Mouse (Mus musculus) WW6 (cell line): ENCODE data around the gene Stra6.

ENCODE experiments used
- DNase-seq: peaks from one replicate; pipeline ENCODE4 v3.0.0-alpha.2; 2013; ENCODE audit warnings: low read depth, low spot score

The Stra6 gene

DNA sequence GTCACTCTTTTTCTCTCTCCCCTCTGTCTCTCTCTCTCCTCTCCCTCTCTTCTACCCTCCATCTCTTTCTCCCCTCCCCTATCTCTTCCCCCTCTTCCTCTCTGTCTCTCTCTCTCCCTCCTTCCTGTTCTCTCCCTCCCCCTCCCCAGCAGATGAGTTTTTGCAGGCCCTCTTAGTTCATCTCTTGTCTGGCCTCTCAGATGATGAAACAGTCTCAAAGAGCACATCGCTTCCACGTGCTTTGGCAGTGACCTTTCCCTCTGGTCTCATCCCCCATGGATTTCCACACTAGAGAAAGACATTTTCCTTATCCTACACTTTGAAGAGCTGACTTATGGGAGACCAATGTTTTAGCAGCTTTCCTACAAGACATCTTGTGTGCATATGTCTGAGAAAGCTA, 109.3 kb downstream of the Stra6 start:
- DNase-seq: no peak

DNA sequence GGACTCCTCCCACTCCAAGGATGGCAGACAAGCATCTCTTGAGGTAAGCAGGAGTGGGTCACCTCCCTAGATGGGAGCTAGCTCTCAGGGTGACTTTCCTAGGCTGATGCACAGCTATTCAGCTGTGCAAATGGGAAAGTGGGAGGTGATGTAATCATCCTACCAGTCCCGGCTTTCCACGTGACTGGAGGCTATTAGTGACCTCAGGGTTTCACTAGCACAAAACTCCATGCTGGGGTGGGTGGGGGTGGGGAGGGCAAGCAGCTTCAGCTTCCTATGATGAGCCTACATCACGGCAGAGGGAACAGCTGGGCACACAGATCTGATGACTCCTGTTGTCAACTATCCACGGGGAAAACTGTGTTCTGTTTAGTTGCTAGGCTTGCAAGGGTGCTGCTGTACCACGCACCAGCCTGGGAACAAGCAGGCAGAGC, 111.2 kb downstream of the Stra6 start:
- no peak for DNase-seq

DNA sequence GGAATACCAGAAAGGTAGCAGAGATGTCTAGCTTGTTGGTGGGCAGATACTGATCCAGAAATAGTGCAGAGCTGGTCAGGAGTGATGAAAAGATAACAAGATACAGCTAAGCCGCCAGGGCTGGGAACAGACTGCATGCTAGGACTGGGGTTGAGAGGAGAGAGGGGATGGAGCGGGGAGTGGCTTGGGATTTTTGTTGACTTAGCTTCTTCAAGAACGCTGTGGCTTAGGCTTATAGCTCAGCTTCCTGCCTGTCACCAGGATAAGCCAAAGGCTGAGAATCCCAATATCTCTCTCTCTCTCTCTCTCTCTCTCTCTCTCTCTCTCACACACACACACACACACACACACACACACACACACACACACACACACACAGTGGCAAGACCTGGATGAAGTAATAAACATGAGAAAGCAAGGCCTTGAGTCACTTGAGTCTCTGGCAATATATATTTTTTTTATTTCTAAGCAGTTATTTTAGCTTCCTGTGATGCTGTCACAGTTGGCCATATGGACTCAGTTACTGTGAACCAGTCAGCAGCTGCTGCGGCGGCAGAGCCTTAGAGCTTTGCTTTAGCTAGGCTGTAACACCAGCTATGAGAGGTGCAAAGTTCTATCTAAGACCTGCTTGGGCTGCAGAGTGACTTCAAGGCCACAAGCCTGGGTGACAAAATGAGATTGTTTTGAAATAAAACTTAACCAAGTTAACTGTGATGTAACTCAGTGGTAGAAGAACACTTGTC, 112.3 kb downstream of the Stra6 start:
- DNase-seq: no peak

DNA sequence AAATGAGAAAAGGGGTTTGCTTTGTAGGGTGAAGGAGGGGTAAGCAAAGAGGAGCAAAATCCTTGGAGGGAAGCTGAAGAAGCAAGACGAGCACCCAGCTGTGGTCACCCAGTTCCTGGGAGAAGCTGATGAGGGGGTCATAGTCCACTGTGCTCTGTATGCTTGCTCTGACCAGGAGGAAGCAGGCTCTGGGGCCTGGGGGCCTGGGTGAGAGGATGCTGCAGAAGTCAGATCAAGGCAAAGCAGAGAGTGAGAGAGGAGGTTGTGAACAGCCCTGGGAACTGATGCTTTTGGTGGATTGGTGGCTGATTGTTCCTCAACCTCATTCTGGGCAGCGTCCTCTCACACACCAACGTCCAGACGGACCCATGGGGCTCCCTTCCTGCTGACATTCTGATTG, 113.6 kb downstream of the Stra6 start:
- DNase-seq: no peak

DNA sequence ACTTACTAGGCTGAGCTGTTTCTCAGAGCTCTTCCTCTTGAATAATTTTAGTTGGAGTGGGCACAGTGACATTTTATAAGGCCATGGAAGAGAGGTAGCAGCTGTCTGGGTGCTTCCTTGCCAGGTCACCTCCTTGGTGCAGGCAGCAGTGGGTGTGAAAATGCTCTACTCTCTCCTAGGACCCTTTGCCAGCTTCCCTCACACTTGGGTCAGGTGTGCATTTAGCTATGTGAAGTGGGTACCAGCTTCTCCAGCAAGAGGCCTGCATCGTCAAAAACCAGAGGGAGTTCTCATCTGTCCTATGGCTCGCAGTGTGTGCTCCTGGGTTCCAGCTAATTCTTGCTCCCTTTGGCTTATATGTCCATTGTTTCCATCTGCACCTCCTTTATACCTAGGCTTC, 115.8 kb downstream of the Stra6 start:
- no peak for DNase-seq

DNA sequence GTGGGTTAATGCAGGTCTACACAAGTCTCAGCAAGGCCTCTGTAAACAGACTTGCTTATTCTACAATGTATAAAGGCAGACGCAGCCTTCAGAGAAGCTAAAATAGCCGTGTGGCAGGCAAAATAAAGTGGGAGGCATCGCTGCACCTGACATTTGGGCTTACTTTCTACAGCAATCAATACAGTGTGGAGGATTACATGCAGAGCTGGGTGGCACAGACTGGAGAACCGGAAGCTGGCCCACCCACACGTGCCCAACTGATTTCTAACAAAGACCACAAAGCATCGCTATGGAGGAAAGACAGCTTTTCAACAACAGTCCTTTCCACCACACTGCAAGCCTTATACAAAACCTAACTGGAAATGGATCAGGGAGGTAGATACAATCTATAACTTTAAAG, 120.9 kb downstream of the Stra6 start:
- no peak for DNase-seq

DNA sequence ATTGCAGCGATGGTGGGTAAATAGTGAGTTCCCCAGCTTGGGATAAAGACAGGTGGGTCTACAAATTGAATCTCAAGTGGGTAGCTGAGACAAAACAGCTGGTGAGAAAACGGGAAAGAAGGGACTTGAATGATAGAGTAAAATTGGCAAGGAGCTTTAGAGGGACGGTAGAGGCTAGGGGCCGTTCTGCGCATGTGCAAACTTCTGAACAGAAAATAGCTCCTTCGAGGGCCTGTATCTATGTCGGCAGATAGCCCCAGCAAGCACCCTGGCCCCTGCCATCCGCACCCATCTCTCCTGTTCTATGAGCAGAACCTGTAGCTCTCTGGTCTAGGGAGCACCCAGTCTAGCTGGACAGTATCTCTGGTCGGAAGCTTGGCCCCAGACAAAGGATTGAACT, 130.6 kb downstream of the Stra6 start:
- no peak for DNase-seq

DNA sequence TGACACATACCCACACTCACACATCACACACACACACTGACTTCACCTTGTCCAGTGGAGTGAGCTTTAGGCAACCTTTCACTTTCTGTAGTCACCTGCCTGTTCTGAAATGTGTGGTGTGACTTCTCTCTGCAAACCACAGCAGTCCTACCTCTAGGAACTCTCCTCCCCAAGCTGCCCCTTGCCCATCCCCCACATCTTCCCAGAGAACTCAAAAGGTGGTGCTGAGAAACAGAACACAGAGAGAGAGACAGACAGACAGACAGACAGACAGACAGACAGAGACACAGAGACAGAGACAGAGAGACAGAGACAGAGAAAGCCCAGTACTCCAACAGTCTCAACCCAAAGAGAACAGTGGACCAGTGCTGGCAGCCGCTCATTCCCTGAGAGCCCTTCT, 132.1 kb downstream of the Stra6 start:
- DNase-seq: no peak

DNA sequence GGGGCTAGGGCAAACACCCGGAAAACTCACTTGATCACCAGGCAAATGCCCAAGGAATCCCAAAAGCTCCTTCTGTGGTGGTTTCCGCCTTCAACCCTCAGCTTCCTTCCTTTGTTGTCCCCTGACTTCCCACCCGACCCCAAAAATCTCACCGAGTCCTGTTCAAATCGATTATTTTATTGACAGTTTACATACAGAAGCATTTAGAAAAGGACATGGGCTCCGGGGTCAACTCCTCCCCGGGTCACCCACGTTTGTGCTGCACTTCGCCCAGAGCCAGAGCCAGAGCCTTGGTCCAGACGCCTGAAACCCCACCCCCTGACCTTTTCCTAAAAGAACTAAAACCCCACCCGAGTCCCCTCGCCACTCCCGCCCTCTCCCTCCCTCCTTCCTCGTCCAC, 132.6 kb downstream of the Stra6 start:
- DNase-seq: no peak

DNA sequence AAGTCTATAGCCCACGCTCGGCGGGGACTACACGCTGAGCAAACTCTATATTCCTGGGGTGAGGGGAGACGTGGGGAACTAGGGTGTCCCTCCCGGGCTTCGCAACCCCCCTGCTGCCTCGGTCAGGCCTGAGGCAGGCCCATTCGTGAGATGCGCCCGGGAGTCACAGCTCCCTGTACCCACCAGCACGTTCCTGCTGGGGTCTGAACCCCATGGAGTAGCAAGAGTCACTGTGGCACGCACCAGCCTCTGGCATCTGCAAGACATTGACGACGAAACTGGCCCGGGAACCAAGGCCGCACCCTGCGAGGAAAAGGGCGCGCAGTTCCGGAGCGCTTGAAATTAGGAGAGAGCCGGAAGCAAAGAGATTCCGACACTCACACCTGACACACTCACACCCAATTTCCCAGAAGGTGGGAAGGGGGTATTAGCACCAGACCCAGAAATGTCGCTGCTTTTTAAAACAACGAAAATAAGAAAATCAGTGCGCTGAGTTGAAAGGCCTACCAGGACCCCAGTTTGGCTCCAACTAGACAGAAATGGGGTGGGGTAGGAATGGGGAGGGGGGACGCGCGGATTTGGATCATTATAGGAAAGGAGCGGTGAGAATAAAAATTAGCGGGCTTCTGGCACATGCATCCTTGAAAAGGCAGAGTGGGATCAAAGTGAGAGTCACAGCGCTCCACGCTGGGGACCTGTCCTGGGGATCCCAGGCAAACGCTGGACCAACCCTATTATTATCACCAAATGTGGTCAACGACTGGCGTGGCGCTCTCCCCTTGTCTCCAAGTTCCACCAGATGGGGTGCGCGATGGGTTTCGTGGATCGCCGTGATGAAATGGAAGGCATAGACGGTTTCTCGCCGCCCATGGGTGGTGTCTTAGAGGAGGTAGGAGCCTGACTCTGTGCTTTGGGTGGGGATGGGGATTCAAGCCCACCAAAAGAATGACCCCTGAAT, 133.3 kb downstream of the Stra6 start:
- no peak for DNase-seq

DNA sequence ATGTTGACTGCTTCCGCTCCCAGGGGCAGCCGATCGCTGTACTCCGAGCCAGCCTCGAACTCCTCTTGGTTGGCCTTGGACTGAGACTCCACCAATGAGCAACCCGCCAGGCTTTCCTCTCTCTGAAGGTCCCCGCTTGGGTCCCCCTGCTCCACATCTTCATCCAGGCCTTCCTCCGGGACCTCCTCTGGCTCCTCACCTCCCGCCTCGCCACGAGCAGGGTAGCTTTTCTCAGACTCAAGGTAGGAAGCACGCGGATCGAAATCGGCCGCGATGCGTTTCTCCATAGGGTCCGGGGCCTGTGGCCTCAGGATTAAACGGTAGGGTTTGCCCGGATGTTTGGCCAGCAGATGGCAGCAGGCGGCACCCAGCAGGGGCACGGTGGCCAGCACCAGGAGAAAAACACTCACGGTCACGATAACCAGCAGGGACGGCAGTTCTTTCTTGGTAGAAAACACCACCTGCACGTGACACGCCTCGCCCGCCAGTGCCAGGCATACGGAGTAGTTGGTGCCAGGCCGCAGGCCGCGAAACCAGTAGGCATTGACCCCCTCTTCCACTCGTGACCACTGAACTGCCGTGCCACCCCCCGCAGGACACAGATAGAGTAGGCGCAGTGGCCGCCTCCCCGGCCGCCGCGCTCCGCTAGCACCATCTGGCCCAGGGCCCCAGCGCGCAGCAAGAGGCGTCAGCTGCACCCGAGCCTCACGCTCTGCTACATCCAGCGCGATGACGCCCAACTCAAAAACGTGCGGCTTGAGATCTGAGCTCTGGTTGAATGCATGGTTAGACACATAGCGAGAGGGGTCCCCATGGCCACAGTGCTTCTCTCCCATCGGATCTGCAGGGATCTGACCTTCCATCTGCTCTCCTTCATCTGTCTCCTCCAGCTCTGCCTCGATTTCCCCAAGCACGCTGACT, 134.5 kb downstream of the Stra6 start:
- DNase-seq: no peak

DNA sequence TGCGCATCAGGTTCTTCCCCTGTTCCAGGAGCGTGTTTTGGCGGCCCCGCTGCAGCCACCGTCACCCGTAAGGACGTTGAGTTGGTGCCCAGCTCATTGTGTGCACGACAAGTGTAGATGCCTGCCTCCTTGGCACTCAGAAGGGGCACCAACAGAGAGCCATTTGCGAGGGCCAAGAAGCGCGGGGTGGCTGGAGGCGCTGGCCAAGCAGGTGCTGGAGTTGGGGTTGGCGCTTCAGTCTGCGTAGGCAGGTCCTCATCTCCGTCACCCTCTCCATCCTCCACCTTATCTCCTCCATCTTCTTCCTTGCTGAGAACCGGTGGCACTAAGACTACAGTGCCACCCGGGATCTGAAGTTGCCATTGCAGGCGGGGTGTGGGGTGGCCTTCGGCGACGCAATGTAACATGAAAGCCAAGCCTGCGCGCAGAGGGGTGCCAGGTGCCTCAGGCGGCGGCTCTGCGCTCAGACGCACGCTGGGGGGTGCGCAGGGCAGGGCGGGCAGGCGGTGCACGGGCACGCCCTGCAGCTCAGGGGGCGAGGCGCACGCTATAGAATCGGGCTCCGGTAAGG, 135.3 kb downstream of the Stra6 start:
- no peak for DNase-seq

DNA sequence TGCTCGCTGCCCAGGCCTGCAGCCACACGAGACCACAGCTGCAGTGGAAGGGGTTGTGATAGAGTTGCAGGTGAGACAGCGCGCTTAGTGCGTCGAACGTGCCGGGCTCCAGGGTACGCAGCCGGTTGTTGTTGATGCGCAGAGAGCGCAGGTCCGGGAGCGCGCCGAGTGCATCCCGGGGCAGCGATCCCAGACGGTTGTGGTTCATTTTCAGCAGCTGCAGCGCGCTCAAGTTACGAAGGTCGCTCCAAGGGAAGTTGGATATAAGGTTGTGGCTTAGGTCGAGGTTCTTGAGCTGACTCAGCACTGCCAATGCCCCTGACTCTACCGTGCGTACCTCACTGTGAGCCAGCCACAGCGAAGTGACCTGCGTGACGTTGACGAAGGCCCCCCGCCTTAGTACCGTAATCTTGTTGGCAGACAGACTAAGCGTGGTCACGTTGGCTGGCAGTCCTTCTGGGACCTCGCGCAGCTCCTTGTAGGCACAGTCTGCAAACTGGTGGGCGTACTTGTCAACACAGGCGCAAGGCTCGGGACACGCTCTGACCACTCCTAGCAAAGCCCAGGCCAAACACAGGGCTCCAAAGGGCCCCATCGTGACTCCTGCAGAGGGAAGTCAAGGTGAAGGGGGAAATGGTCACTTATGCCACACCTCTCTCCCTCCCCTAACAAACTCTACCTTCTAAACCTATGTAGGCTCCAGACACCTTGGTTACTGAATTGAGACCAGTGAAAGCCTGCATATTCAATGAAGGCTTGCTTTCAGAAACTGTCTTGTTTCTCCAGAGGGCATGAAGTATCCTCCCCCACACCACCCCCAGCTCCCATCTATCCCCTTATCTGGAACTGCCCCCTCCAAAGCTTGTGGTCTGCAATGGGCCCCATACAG, 136.0 kb downstream of the Stra6 start:
- no peak for DNase-seq

DNA sequence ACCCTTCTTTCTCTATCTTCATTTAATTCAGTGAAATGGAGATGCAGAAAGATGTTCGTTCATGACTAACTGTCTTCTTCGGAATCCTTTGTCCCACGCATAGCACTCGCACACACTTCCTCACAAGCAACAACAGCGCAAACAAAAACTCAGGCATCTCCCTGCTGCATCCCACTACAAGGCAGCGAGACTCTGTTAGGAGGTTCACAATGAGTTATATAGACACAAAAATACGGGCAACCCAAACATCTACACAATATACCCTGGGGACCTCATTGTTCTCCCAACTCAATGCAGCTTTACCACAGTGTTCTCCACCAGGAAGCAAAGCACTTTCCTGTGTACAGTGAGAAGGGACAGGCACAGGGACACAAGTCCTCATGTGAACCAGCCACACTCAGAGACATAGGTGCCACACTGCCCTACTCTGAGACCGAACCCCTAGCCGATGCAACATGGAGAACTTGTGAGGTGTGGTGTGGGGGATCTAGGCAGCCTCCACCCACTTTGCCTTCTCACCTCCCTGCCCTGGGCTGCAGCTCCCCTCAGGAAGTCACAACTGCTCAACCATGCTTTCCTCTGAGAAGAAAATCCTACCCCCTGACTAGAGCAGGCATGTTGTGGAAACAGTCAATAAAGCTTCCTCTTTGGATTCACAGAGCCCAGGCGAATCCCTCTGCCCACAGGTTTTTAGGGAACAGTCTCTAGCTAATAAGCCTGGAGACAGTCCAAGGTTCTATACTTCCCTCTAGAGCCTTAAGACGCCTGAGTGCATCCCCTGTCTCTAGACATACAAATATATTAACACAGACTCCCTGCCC, 136.9 kb downstream of the Stra6 start:
- no peak for DNase-seq

DNA sequence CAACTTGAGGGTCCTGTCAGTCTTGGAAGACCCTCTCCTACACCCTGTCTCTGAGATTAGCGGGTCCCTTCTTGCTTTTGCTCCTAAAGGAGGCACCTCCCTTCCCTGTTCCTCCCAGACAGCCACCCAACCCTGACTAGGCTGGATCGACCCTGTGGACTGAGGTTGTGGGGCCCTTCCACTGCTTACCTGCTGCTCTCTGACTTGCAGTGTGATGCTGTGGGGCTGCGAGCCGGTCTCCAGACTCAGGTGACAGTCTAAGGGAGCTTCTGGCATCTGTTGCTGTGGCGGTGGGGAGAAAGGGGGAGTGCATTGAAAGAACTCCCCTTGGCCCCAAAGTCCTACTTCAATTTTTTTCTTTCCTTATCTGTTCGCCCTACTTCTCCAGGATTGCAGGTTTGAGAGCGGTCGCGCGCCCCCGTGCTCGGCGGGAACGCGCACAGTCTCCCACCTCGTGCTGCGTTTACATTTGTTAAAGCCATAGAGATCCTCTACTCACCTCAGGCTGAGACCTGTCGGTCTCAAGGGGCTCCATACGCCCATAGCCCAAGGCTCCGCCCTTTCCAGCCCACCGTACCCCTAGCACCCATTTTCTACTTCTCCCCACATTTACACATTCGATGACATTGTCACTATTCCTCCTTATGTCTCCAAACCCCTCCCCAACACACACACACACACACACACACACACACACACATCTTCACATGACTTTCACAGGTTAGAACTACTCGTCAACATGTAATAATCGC, 137.7 kb downstream of the Stra6 start:
- DNase-seq: no peak

DNA sequence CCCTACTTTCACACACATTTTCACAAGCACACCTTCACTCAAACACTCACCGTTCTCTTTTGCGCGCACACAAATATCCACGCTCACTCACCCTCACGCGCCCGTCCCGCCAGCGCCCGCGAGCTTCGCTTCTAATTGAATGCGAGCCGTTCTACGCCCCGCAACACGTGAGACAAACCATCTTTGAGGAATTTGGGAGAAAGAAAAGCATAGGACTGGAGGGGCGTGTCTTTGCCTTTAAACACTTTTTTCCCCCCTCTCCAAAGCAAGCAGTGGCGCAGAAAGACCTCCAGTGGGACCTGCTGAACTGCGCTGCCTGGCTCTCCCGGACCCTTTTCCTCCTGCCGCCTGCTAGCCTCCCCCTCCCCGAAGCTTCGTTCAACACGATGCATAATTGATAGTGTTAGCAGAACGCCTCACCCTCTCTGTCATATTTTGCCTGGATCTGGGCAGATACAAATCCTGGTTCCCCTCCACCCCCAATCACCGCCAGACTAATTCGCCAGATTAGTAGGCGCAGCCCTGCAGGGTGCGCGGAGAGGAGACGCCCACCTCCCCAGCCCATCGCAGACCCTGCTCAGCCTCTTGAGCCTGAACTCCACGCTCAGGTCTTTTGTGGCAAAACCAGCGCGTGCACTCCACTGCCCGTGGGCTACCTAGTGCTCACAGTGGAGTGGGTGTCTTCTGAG, 138.4 kb downstream of the Stra6 start:
- no peak for DNase-seq

DNA sequence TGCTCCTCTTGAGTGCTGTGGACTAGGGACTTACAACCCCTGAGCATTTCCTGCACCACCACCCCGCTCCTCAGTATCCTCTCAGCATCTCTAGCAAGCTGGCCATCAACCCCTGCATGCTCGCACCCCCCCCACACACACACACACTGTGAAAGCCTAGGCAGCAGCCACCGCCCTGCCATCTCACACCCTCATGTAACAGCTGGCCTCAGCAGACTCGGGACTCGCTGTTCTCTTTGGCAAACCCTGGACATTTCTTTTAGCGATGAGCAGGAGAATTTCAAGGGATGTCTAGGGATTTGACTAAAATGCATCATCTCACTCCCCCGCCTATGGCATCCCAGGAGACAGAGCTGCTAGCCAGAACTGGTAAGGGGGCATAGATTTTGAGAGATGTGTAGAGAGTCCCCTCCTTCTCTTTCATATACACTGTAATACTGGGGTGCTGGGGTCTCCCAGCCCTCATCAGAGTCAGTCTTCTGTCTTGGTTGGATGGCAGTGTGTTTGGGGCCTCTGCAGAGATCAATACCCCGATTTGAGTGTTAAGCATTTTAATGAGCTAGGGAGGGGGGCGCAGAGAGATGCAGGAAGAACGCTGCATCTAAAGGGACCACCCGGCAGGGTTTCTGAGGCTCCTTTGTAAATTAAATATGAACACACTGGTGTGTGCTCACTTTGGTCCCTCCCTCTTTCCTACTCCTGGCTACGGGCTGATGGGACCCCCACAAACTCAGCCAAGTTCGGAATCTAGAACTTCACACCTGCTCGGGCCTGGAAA, 139.3 kb downstream of the Stra6 start:
- no peak for DNase-seq
